In the genomic region with DNA sequence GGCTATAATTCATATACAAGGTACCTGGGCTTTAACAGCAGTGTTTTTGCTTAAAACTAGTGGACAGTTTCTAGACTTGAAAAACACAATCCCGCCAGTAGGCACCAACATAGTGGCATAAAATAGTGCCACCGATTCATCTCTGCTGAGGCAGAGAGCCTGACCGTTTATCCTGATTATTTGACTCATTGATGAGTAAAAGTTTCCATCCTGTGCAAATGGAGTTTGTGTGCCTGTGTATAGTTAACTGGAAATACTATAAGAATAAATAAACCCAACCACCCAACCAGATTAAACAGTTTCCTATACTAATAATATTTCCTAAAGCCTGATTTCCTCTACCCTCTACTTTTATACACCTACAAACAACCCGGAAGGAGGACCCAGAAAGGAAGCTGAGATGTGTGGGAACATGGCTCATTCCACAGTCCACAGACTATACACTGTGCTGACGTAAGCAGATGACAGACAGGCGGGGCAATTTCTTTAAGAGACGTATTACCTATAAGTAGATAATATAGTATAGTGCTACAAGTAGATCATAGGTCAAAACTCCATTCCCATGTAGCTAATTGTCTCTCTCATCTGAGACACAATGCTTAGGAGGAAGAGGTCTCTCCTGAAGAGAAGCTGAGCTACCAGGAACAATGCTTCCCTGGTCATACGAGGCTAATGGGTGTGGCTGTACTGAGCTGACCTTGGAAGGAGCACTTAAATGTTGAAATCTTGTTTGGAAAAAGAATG, we compare ENCODE assay signal across 18 mouse cellular contexts.
DNase-seq lines count a peak whose midpoint lies in the region; ATAC-seq and TF ChIP-seq lines count a peak whose summit lies in the region.
"Had no signal": no experiment of that assay in that cellular context is flagged by ENCODE, and none has a peak within 500 bp of the region (broad histone marks: within the 10 kb centered on the region; RNA-seq: fewer than 3 reads in every experiment).

No protein-coding gene starts in this region.

- H3K4me2 ChIP-seq in CH12.LX (ENCODE audit: insufficient read depth, low read depth, poor library complexity, severe bottlenecking): no peak overlapping the region
- H3K4me2 ChIP-seq in intestine, embryonic 14.5 days (ENCODE audit: low read length): no peak overlapping the region
- no peak overlapping the region for H3K4me2 ChIP-seq in stomach, embryonic 16.5 days (ENCODE audit: low read depth, low read length)
- H3K4me2 ChIP-seq in forebrain, embryonic 16.5 days (ENCODE audit: low read length): no peak overlapping the region
- H3K4me2 ChIP-seq: embryonic facial prominence, embryonic 12.5 days; forebrain, embryonic 15.5 days; heart, embryonic 12.5 days; hindbrain, embryonic 15.5 days had no signal

- TF ChIP-seq RAD21 in CH12.LX (IDR thresholded peaks at IDR 0.05; ENCODE audit: low read depth, low read length): no peak

- H3K4me3 ChIP-seq in CH12.LX (replicated peaks in 1 of 3; ENCODE audit: low read depth in 2 of 3, low read length in 2 of 3, poor library complexity in 1 of 3): no peak overlapping the region
- H3K4me3 ChIP-seq in intestine, embryonic 14.5 days (ENCODE audit: low read depth, low read length): no peak overlapping the region
- no peak overlapping the region for H3K4me3 ChIP-seq in stomach, embryonic 16.5 days (replicated peaks; ENCODE audit: low read length)
- no peak overlapping the region for H3K4me3 ChIP-seq in forebrain, embryonic 16.5 days (replicated peaks; ENCODE audit: low read length)
- H3K4me3 ChIP-seq: embryonic facial prominence, embryonic 12.5 days; forebrain, embryonic 15.5 days; heart, embryonic 12.5 days; hindbrain, embryonic 10.5 days; hindbrain, embryonic 15.5 days had no signal

- dilution Hi-C loops in CH12.LX (cut with MboI; ENCODE audit: extremely low pct_ligation_motif_present, extremely low pct_unique_long_range_greater_than_20kb, low sequenced_read_pairs): no loop called here

- no peaks in the 10 kb centered on the region for H3K79me2 ChIP-seq in CH12.LX (replicated peaks; ENCODE audit: control insufficient read depth, extremely low read depth, insufficient read depth, poor library complexity, severe bottlenecking)

- H3K36me3 ChIP-seq in CH12.LX (replicated peaks in 1 of 2; ENCODE audit: control insufficient read depth in 1 of 2, insufficient read depth in 1 of 2, low read length in 1 of 2): no peaks in the 10 kb centered on the region
- no peaks in the 10 kb centered on the region for H3K36me3 ChIP-seq in intestine, embryonic 14.5 days (ENCODE audit: control insufficient read depth, insufficient read depth, low read length)
- no peaks in the 10 kb centered on the region for H3K36me3 ChIP-seq in stomach, embryonic 16.5 days (ENCODE audit: control insufficient read depth, insufficient read depth, low read length)
- no peaks in the 10 kb centered on the region for H3K36me3 ChIP-seq in forebrain, embryonic 16.5 days (ENCODE audit: control insufficient read depth, insufficient read depth)
- H3K36me3 ChIP-seq: embryonic facial prominence, embryonic 12.5 days; forebrain, embryonic 15.5 days; heart, embryonic 12.5 days; hindbrain, embryonic 10.5 days; hindbrain, embryonic 15.5 days had no signal

- ATAC-seq in intestine, embryonic 14.5 days (replicated peaks; ENCODE audit: low FRiP score, low TSS enrichment, low read depth): 0 out of 2 replicates have a peak, but pooled peaks have one; percentile 51
- no peak for ATAC-seq in stomach, embryonic 16.5 days (ENCODE audit: insufficient read depth, low FRiP score)
- no peak for ATAC-seq in forebrain, embryonic 16.5 days
- ATAC-seq: forebrain, embryonic 15.5 days had no signal

- no peak for TF ChIP-seq EP300 in CH12.LX (IDR thresholded peaks at IDR 0.05; ENCODE audit: low read length)

- 75% methylated on average over 8 of the region's 8 CpGs for WGBS in intestine, embryonic 14.5 days
- 75% methylated on average over 8 of the region's 8 CpGs for WGBS in stomach, embryonic 16.5 days
- 88% methylated on average over 8 of the region's 8 CpGs for WGBS in forebrain, embryonic 16.5 days

- no peaks in the 10 kb centered on the region for H3K9me3 ChIP-seq in CH12.LX (replicated peaks; ENCODE audit: low read length)
- no peaks in the 10 kb centered on the region for H3K9me3 ChIP-seq in intestine, embryonic 14.5 days (ENCODE audit: control insufficient read depth, low read length)
- no peaks in the 10 kb centered on the region for H3K9me3 ChIP-seq in stomach, embryonic 16.5 days (replicated peaks; ENCODE audit: control insufficient read depth, low read length)
- no peaks in the 10 kb centered on the region for H3K9me3 ChIP-seq in forebrain, embryonic 16.5 days (ENCODE audit: control insufficient read depth, low read length)
- H3K9me3 ChIP-seq: embryonic facial prominence, embryonic 12.5 days; forebrain, embryonic 15.5 days; heart, embryonic 12.5 days; hindbrain, embryonic 10.5 days; hindbrain, embryonic 15.5 days had no signal

- H3K27ac ChIP-seq in CH12.LX (ENCODE audit: insufficient read depth, low read depth): no peak overlapping the region
- no peak overlapping the region for H3K27ac ChIP-seq in intestine, embryonic 14.5 days (ENCODE audit: low read depth)
- 0 out of 2 replicates have a peak overlapping the region, but pooled peaks have one; percentile 27 for H3K27ac ChIP-seq in stomach, embryonic 16.5 days (ENCODE audit: low read length)
- no peak overlapping the region for H3K27ac ChIP-seq in forebrain, embryonic 16.5 days (ENCODE audit: low read length)
- H3K27ac ChIP-seq: embryonic facial prominence, embryonic 12.5 days; forebrain, embryonic 15.5 days; hindbrain, embryonic 10.5 days; hindbrain, embryonic 15.5 days had no signal

- peak; percentile 39 for DNase-seq in CD4-positive helper T cell, adult 2 months (ENCODE audit: low read depth, low spot score)
- DNase-seq in CH12.LX (ENCODE audit: extremely low read depth): peak; percentile 9
- DNase-seq in intestine, embryonic 14.5 days (ENCODE audit: low spot score): no peak
- no peak for DNase-seq in urinary bladder, postnatal 10 days (ENCODE audit: low spot score)
- no peak for DNase-seq in thymus, postnatal 25 days
- DNase-seq: adrenal gland, adult 8-10 months; adrenal gland, postnatal 36 days; cerebellum, adult 2 months; cerebellum, postnatal 14 days; gastrocnemius, postnatal 14 days; kidney, adult 11 months had no signal

- in situ Hi-C loops in CH12.LX (cut with MboI; ENCODE audit: low pct_ligation_motif_present, low pct_unique_long_range_greater_than_20kb, low sequenced_read_pairs): no loop called here

- no peaks in the 10 kb centered on the region for H3K27me3 ChIP-seq in CH12.LX (replicated peaks)
- H3K27me3 ChIP-seq in intestine, embryonic 14.5 days (replicated peaks; ENCODE audit: control insufficient read depth, insufficient read depth, low read length): no peaks in the 10 kb centered on the region
- H3K27me3 ChIP-seq in stomach, embryonic 16.5 days (ENCODE audit: control insufficient read depth, insufficient read depth, low read length): no peaks in the 10 kb centered on the region
- H3K27me3 ChIP-seq in forebrain, embryonic 16.5 days (replicated peaks; ENCODE audit: control insufficient read depth, insufficient read depth, low read length): no peaks in the 10 kb centered on the region
- H3K27me3 ChIP-seq: embryonic facial prominence, embryonic 12.5 days; forebrain, embryonic 15.5 days; heart, embryonic 12.5 days; hindbrain, embryonic 15.5 days had no signal

- no peak for TF ChIP-seq POLR2A in CH12.LX (IDR thresholded peaks at IDR 0.05; ENCODE audit: low read depth, low read length)

- no peak overlapping the region for H3K9ac ChIP-seq in CH12.LX (ENCODE audit: insufficient read depth, low read depth)
- H3K9ac ChIP-seq in intestine, embryonic 14.5 days (ENCODE audit: low read length): no peak overlapping the region
- H3K9ac ChIP-seq in stomach, embryonic 16.5 days (ENCODE audit: low read length): no peak overlapping the region
- no peak overlapping the region for H3K9ac ChIP-seq in forebrain, embryonic 16.5 days (replicated peaks; ENCODE audit: low read depth, low read length)
- H3K9ac ChIP-seq: embryonic facial prominence, embryonic 12.5 days; forebrain, embryonic 15.5 days; heart, embryonic 12.5 days; hindbrain, embryonic 15.5 days had no signal

- H3K4me1 ChIP-seq in CH12.LX (ENCODE audit: control insufficient read depth in 1 of 2, insufficient read depth in 2 of 2): no peaks in the 10 kb centered on the region
- no peaks in the 10 kb centered on the region; the same call in 1 of the 2 replicates for H3K4me1 ChIP-seq in intestine, embryonic 14.5 days (replicated peaks; ENCODE audit: control insufficient read depth, insufficient read depth, low read length)
- peaks cover 4% of the 10 kb centered on the region for H3K4me1 ChIP-seq in stomach, embryonic 16.5 days (ENCODE audit: control insufficient read depth, insufficient read depth, low read length)
- H3K4me1 ChIP-seq in forebrain, embryonic 16.5 days (replicated peaks; ENCODE audit: control insufficient read depth, insufficient read depth, low read length): no peaks in the 10 kb centered on the region; the same call in 1 of the 2 replicates
- H3K4me1 ChIP-seq: hindbrain, embryonic 10.5 days; hindbrain, embryonic 15.5 days had no signal

- TF ChIP-seq CTCF in CH12.LX (conservative IDR thresholded peaks at IDR 0.05 in 1 of 2, IDR thresholded peaks at IDR 0.05 in 1 of 2; ENCODE audit: low read depth in 2 of 2, low read length in 2 of 2): no peak

TF ChIP-seq in CH12.LX, 34 proteins besides CTCF, POLR2A, EP300 and RAD21:
- TF ChIP-seq MYC (IDR thresholded peaks at IDR 0.05; ENCODE audit: low read depth, low read length): no peak
- no peak for TF ChIP-seq UBTF (IDR thresholded peaks at IDR 0.05; ENCODE audit: low read depth, low read length)
- TF ChIP-seq ELF1 (IDR thresholded peaks at IDR 0.05; ENCODE audit: low read depth, low read length): no peak
- no peak for TF ChIP-seq JUN (IDR thresholded peaks at IDR 0.05; ENCODE audit: insufficient read depth, low read depth, low read length)
- no peak for TF ChIP-seq TBP (conservative IDR thresholded peaks at IDR 0.05; ENCODE audit: low read depth, low read length)
- TF ChIP-seq IRF4 (IDR thresholded peaks at IDR 0.05; ENCODE audit: low read depth, low read length): no peak
- TF ChIP-seq ZNF384 (IDR thresholded peaks at IDR 0.05; ENCODE audit: low read depth, low read length): no peak
- no peak for TF ChIP-seq TCF12 (IDR thresholded peaks at IDR 0.05; ENCODE audit: low read depth, low read length)
- no peak for TF ChIP-seq ZC3H11A (IDR thresholded peaks at IDR 0.05; ENCODE audit: low read depth, low read length)
- no peak for TF ChIP-seq HCFC1 (IDR thresholded peaks at IDR 0.05; ENCODE audit: low read depth, low read length)
- no peak for TF ChIP-seq GABPA (IDR thresholded peaks at IDR 0.05; ENCODE audit: insufficient replicate concordance, low read depth, low read length)
- no peak for TF ChIP-seq MAX (IDR thresholded peaks at IDR 0.05; ENCODE audit: low read length)
- no peak for TF ChIP-seq NELFE (IDR thresholded peaks at IDR 0.05; ENCODE audit: low read depth, low read length)
- no peak for TF ChIP-seq KAT2A (IDR thresholded peaks at IDR 0.05; ENCODE audit: insufficient replicate concordance, low read length)
- TF ChIP-seq ZKSCAN1 (IDR thresholded peaks at IDR 0.05; ENCODE audit: borderline replicate concordance, low read depth, low read length): no peak
- no peak for TF ChIP-seq MAFK (IDR thresholded peaks at IDR 0.05; ENCODE audit: insufficient replicate concordance, low read length)

Comparison
In these comparisons a context has a peak if more than half of its experiments do, and no peak if none do; other contexts are left out.
1. DNase-seq: peak in CD4-positive helper T cell, adult 2 months (single experiment) and CH12.LX (single experiment); none in intestine, embryonic 14.5 days (single experiment), urinary bladder, postnatal 10 days (single experiment) and thymus, postnatal 25 days (single experiment).